Mouse (Mus musculus) brain, embryonic 14.5 days (tissue): ENCODE data around the gene Foxd3. TPM values are rescaled to one million over a fixed set of nuclear protein-coding genes. Genes with fewer than 3 reads are reported as not detected.
A peak's percentile ranks its signal among the peaks of the same experiment; 100 is the strongest.

Source experiments
- DNase-seq: peaks from one replicate; pipeline ENCODE4 v3.0.0-alpha.2; 2011; ENCODE audit warnings: low read depth
- CTCF ChIP-seq: fragments of 200-500 bp; IDR thresholded peaks from 2 replicates; pipeline ENCODE4 v1.5.1; 2012; ENCODE audit warnings: inconsistent platforms, mild to moderate bottlenecking, moderate library complexity, borderline replicate concordance; ENCODE audit not compliant: insufficient read depth, insufficient read length; ENCODE audit errors: extremely low read depth
- POLR2A ChIP-seq: fragments of 200-500 bp; IDR thresholded peaks from 2 replicates; pipeline ENCODE4 v1.6.1; 2012; ENCODE audit warnings: mild to moderate bottlenecking, inconsistent platforms, borderline replicate concordance; ENCODE audit not compliant: poor library complexity, insufficient read depth, insufficient read length, severe bottlenecking; ENCODE audit errors: extremely low read depth
- polyA plus RNA-seq: library from polyadenylated mRNA; depleted of rRNA; stranded (reverse); fragments of >200 nt; gene quantifications from 2 replicates; pipeline ENCODE4 v1.2.3, GENCODE M21; 2012

Gene Foxd3
- polyA plus RNA-seq, 1 experiment: 3.2 TPM

GRCm38 (mm10) chr4:99651823-99652450 is 4.2 kb upstream of the Foxd3 start:
- TF ChIP-seq CTCF: no peak
- TF ChIP-seq POLR2A: no peak
- peak; percentile 34 for DNase-seq

GRCm38 (mm10) chr4:99652576-99653210 is 3.4 kb upstream of the Foxd3 start:
- peak; percentile 19 for DNase-seq
- no peak for TF ChIP-seq POLR2A
- no peak for TF ChIP-seq CTCF

DNA sequence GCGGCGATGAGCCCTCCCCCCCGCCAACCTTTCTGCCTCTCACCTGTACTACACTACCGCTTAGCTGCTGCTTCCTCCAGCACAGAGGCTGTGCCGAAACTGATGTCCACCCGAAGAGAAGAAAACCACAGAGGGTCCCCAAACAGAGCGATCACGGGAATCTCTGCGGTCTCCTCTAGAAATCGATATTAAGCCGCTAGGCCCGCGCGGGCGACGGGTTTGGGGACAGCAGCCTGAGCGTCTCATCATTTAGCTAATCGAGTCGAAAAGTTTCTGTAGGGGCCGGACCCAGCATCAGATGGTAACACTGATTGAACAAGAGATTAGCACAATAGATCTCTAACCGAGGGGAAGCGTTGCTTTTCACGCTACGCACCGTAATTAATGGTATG is 2.9 kb upstream of the Foxd3 start:
- DNase-seq: peak; percentile 15

DNA sequence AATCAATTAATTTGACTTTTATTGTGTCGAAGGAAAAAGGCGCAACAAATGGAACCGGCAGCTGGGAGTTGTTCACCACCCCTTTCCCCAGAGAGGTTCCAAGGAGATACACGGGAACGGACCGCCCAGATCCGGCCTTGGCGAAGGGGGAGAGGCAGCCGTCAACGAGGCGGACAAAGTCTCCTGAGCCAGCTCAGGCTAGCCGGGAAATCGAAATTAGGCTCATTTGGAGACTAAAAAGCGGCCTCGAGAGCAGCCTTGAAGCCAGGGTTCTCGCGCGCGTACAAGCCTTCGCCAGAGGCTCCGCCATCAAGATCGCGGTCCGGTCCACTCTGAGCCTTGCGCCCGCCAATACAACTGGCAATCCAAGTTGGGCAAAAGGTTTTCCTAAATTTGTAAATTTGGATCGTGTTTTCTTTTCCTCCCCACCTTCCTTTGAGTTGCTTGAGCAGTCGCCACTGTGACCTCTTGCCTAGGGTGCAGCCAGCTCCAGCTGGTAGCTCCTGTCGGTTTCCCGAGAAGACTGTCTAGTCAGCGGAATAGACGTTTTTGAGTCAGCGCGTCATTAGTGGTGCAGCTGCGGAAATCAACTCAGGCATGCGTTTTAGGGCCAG is 2.4 kb upstream of the Foxd3 start:
- peak; percentile 51 for DNase-seq
- TF ChIP-seq POLR2A: no peak

More for the DNA sequence above, 2.9 kb upstream of the Foxd3 start:
- TF ChIP-seq CTCF: no peak
- TF ChIP-seq POLR2A: no peak

GRCm38 (mm10) chr4:99654621-99655296 is 1.3 kb upstream of the Foxd3 start:
- TF ChIP-seq CTCF (no peak), POLR2A (no peak)
- DNase-seq: peak; percentile 27

- peak; percentile 71 for DNase-seq
- TF ChIP-seq POLR2A (no peak), CTCF (no peak)
Measured at GRCm38 (mm10) chr4:99656605-99657429, 718 bp downstream of the Foxd3 start.

- no peak for TF ChIP-seq CTCF
- DNase-seq: peak; percentile 17
Measured at GRCm38 (mm10) chr4:99657430-99657820, 1.3 kb downstream of the Foxd3 start.

DNA sequence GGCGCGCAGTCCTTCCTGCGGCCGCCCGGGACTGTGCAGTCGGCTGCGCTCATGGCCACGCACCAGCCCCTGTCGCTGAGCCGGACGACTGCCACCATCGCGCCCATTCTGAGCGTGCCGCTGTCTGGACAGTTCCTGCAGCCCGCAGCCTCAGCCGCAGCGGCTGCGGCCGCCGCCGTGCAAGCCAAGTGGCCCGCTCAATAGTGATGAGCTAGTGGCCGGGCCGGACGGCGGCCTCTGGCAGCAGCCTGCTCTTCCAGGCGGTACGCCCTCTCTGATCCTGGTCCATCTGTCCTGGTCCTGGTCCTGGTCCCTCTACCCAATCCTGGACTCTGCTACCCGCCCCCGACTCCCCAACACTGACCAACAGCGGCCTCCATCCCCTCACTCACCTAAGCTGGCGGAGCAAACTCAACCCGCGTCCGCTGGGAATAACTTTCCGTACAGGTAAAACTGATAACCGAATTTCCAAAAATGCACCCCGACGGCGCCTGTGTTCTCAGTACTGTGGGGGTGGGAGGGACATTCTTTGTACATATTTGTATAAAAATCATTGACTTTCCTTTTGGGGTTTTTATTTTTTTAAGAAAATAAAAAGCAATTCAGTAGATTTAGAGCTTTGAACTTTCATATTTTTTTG is 1.9 kb downstream of the Foxd3 start:
- no peak for TF ChIP-seq CTCF
- no peak for TF ChIP-seq POLR2A
- peak; percentile 44 for DNase-seq

- TF ChIP-seq CTCF (no peak), POLR2A (no peak)
- DNase-seq: peak; percentile 56
Measured at GRCm38 (mm10) chr4:99658881-99659280, 2.8 kb downstream of the Foxd3 start.

DNA sequence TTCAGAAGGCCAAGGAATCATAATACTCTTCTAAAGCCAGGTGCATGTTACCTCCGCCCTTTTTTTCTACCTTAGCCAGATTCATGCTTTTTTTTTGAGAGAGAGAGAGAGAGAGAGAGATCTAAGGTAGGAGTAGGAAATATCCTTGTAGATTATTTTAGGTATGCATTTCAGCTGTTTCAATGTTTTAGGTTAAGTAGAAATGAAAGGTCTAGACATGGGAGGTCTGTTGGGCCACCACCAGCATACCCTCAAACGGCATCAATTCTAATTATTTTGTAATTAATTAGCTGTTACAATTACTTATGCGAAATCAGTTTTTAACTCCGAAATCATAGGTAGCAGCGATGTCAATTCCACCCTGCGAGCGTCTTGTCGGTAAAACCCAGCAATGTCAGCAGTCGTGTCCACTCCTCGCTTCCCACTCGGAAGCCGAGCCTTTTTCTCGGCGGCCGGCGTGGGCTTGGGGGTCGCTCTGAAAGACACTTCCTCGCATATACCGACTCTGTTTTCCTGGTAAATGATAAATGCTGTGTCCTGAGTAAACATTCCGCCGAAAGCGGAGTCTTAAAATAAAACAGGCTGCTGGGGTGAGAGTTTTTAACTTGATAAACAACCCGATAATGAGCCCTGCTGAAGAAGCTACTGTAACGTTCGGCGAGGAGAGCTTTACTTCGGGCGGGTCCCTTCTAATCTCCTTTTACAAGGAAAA is 3.4 kb downstream of the Foxd3 start:
- TF ChIP-seq CTCF: no peak
- TF ChIP-seq POLR2A: no peak
- DNase-seq: no peak
